Mouse (Mus musculus): ENCODE results near the gene Fam229b.

The Fam229b gene

DNA sequence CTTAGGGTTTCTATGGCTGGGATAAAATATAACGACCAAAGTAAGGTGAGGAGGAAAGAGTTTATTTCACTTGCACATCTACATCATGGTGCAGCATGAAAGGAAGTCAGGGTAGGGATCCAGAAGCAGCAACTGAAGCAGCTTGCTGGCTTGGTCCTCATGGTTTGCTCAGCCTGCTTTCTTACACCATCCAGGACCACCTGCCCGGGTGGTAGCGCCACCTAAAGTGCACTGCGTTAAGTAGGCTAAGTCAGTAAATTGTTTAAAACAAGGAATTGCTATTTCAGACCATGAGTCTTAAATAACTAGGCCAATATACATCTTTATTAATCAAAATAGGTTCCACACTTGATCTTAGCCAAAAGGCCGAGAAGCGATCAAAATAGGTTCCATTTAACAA lies 5.0 kb upstream of the Fam229b start:
- DNase-seq (ENCODE audit: inconsistent age in 2 of 2, low spot score in 1 of 2): peak in 1 of 2 experiments; percentile 10

DNA sequence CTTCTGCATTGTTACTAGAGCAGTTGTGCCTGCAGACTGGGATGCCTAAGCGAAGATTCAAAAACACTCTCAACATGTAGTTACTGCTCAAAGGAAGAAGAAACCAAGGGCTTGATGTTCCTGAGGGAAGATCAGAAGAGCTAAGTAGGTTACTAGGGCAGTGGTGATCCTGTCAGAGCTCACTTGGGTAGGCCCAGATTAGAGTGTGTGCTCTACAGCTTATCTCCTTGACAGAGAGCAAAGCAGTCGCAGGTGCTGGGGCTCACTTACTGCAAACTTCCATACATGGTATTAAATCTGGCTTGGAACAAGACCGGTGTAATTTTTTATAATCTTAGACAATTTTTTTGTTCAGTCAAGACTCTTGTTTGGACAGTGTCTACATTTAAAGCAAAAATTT lies 4.1 kb upstream of the Fam229b start:
- no peak for DNase-seq (ENCODE audit: inconsistent age in 2 of 2, low spot score in 1 of 2)

- DNase-seq (ENCODE audit: inconsistent age in 2 of 2, low spot score in 1 of 2): peak in 1 of 2 experiments; percentile 16
Observed at GRCm38 (mm10) chr10:39121412-39121811, 12.3 kb downstream of the Fam229b start.

DNA sequence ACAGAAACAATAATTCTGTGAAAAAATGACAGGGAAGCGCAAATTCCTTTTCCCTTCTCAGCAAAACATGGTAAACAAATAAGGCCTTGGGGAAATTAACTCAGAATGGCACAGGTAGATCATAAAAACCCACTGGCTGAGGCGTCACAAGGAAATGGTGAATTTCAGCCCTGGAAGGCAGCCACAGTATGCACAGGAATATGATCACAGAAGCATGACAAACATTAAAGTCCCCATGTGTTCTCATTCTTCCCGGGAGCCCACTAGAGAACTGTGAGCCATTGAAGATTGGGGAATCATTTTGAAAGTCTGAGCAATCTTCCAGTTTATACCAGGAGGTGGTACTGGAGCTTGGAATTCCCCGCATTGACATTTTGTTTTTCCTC lies 24.2 kb downstream of the Fam229b start:
- DNase-seq (ENCODE audit: inconsistent age in 2 of 2, low spot score in 1 of 2): no peak

- no peak for DNase-seq (ENCODE audit: inconsistent age in 2 of 2, low spot score in 1 of 2)
Observed at GRCm38 (mm10) chr10:39108837-39109488, 24.8 kb downstream of the Fam229b start.

DNA sequence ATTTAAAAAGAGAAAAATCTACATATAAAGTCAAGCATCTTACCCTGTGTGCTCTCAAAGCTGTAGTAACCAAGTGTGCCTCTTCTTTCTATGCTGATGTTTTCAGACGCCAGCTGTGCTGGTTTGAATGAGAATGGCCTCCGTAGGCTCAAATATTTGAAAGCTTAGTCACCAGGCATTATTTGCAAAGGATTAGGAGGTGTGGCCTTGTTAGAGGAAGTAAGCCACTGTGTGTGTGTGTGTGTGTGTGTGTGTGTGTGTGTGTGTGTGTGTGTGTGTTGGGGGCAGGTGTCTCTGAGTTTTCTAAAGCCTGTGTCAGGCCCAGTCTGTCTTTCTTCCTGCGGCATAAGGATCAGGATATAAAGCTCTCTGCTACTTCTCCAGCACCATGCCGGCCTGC lies 26.8 kb downstream of the Fam229b start:
- no peak for DNase-seq (ENCODE audit: inconsistent age in 2 of 2, low spot score in 1 of 2)

- DNase-seq (ENCODE audit: inconsistent age in 2 of 2, low spot score in 1 of 2): no peak
Observed at GRCm38 (mm10) chr10:39106413-39106812, 27.3 kb downstream of the Fam229b start.

DNA sequence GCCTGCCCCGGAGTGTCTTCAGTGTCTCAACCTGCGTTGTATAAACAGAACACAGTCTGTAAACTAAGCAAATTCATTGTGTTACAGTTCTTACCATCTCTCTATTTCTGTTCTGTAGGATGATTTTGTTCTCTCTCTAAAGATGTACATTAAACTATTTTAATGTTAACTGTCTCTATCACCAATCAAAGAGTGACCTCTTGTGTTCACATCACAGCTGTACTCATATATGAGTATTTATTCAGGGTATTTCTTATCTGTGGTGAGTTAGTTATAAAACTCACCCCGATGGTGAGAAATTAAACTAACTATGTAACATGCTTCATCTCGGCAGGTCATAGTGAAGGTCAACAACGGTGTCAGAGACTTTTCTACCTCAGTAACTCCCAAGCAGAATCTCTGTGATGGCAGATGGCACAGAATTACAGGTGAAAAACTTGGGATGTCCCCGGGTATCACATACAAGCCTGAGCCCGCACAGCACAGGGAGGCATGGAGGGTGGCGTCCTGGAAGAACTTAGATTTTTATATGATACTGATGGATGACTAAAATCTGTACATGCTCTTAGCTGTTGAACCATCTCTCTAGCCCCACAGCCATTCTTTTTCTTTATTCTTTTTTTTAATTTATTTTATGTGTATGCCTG lies 28.8 kb downstream of the Fam229b start:
- DNase-seq (ENCODE audit: inconsistent age in 2 of 2, low spot score in 1 of 2): no peak

DNA sequence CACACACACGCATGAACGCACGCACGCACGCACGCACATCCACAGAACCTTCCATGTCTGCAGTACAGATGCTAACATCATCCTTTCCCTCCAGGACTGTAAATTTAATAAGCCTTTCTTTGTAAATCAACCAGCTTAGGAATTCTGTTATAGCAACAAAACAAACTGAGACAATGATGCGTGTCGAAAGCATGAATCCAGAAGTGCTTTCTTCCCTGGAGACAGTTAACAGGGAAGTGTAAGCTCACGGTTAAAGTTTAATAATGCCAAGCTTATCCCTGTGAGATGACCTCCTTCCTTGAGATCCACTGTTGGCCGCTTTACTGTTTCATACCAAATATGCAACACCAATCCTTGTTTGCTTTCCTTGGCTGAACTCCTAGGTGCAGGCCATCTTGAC lies 35.0 kb downstream of the Fam229b start:
- DNase-seq (ENCODE audit: inconsistent age in 2 of 2, low spot score in 1 of 2): no peak

GRCm38 (mm10) chr10:39096981-39097380 lies 36.7 kb downstream of the Fam229b start:
- DNase-seq (ENCODE audit: inconsistent age in 2 of 2, low spot score in 1 of 2): peak in 1 of 2 experiments; percentile 63

- DNase-seq (ENCODE audit: inconsistent age in 2 of 2, low spot score in 1 of 2): no peak
Observed at GRCm38 (mm10) chr10:39072048-39072447, 61.7 kb downstream of the Fam229b start.

Data from adrenal gland, adult (tissue).